Mouse (Mus musculus): ENCODE data around the gene Zbtb8os. TPM values are rescaled to one million over a fixed set of nuclear protein-coding genes. Genes with fewer than 3 reads are reported as not detected.
"Not testable (repeated sequence)": the region's sequence is repeated elsewhere in the genome, so short reads cannot be mapped to it uniquely, and the experiment has no call there.

Zbtb8os gene
- polyA plus RNA-seq, 1 experiment from 2014 or later = 38.0 TPM

DNA sequence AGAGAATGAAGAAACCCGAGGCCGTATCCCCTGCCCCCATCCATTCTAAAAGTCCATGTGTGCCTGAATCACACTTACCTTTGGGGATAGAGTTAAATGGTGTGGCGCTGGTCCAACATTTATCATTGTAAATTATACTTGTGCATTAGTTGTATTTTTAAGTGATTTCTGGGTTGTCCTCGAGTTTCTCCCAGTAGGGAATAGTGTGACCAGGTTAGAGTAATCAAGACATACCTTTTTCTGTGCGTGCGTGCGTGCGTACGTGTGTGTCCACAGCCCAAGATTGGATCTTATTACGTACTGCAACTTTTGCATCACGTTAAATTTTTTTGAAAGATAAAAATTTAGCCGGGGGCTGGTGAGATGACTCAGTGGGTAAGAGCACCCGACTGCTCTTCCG is 796 bp downstream of the Zbtb8os start:
- WGBS = 54% methylated on average over 14 of the region's 14 CpGs
- Histone ChIP-seq H3K27me3 (replicated peaks) (no peaks in the 10 kb centered on the region), H3K9me3 (no peaks in the 10 kb centered on the region), H3K4me3 (peak overlapping the region; percentile 96), H3K9ac (peak overlapping the region; percentile 65; the same call in 1 of the 2 replicates), H3K36me3 (peaks cover 16% of the 10 kb centered on the region), H3K4me2 (replicated peaks) (peak overlapping the region; percentile 86), H3K4me1 (peaks cover 33% of the 10 kb centered on the region), H3K27ac (peak overlapping the region; percentile 95)
- no peak for ATAC-seq (ENCODE audit: low FRiP score, low read depth)

- 94% methylated on average over 3 of the region's 3 CpGs for WGBS
- H3K27ac ChIP-seq = no peak overlapping the region
- H3K9me3 ChIP-seq = no peaks in the 10 kb centered on the region
- ATAC-seq (ENCODE audit: low FRiP score, low read depth) = no peak
- no peak overlapping the region for H3K4me2 ChIP-seq (replicated peaks)
- no peak overlapping the region for H3K9ac ChIP-seq
- H3K27me3 ChIP-seq (replicated peaks) = no peaks in the 10 kb centered on the region
- H3K4me3 ChIP-seq = no peak overlapping the region
- H3K36me3 ChIP-seq = peaks cover 26% of the 10 kb centered on the region
- H3K4me1 ChIP-seq = peaks cover 5% of the 10 kb centered on the region; the same call in 1 of the 2 replicates
Measured at GRCm38 (mm10) chr4:129339743-129340142, 4.2 kb downstream of the Zbtb8os start.

- WGBS = 90% methylated on average over 1 of the region's 1 CpGs
- no peak overlapping the region for H3K27ac ChIP-seq
Measured at GRCm38 (mm10) chr4:129341888-129342287, 6.4 kb downstream of the Zbtb8os start.

GRCm38 (mm10) chr4:129342705-129343104 is 7.2 kb downstream of the Zbtb8os start:
- Histone ChIP-seq H3K9ac (no peak overlapping the region), H3K36me3 (peaks cover 37% of the 10 kb centered on the region), H3K9me3 (no peaks in the 10 kb centered on the region), H3K27me3 (replicated peaks) (no peaks in the 10 kb centered on the region), H3K4me2 (replicated peaks) (no peak overlapping the region), H3K4me1 (no peaks in the 10 kb centered on the region), H3K4me3 (no peak overlapping the region), H3K27ac (no peak overlapping the region)
- no peak for ATAC-seq (ENCODE audit: low FRiP score, low read depth)
- WGBS = 85% methylated on average over 2 of the region's 2 CpGs

More at GRCm38 (mm10) chr4:129341888-129342287, 6.4 kb downstream of the Zbtb8os start:
- no peak overlapping the region for H3K9ac ChIP-seq
- no peak overlapping the region for H3K4me2 ChIP-seq (replicated peaks)
- H3K4me3 ChIP-seq = no peak overlapping the region
- no peaks in the 10 kb centered on the region for H3K4me1 ChIP-seq
- no peaks in the 10 kb centered on the region for H3K9me3 ChIP-seq
- peaks cover 37% of the 10 kb centered on the region for H3K36me3 ChIP-seq
- no peaks in the 10 kb centered on the region for H3K27me3 ChIP-seq (replicated peaks)
- no peak for ATAC-seq (ENCODE audit: low FRiP score, low read depth)

- Histone ChIP-seq H3K27ac (no peak overlapping the region), H3K4me3 (no peak overlapping the region), H3K9me3 (no peaks in the 10 kb centered on the region), H3K27me3 (replicated peaks) (no peaks in the 10 kb centered on the region), H3K4me1 (no peaks in the 10 kb centered on the region), H3K4me2 (replicated peaks) (no peak overlapping the region), H3K9ac (no peak overlapping the region), H3K36me3 (peaks cover 37% of the 10 kb centered on the region)
- WGBS = 89% methylated on average over 15 of the region's 15 CpGs
- ATAC-seq (ENCODE audit: low FRiP score, low read depth) = no peak
Measured at GRCm38 (mm10) chr4:129346481-129347154, 11.1 kb downstream of the Zbtb8os start.

DNA sequence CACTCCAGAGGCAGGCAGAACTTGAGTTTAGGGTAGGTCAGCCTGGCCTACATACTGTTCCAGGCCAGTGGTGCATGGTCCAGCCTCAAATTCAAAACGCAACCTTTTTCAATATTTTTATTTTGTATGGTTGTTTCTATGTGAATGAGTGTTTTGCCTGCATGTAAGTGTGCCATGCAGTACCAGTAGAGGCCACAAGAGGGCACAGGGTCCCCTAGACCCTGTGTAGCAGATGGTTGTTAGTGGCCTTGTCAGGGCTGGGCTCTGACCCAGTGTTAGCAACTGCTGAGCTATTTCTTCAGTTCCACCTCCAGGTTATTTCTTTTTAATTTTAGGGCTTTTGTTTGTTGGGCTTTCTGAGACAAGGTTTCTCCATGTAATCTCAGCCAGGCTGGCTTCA is 15.1 kb downstream of the Zbtb8os start:
- H3K4me2 ChIP-seq (replicated peaks) = no peak overlapping the region
- H3K9ac ChIP-seq = no peak overlapping the region
- 14% methylated on average over 1 of the region's 1 CpGs for WGBS
- ATAC-seq (ENCODE audit: low FRiP score, low read depth) = peak; percentile 53; the same call in 1 of the 2 replicates
- no peak overlapping the region for H3K27ac ChIP-seq
- H3K36me3 ChIP-seq = peaks cover 29% of the 10 kb centered on the region
- no peaks in the 10 kb centered on the region for H3K9me3 ChIP-seq
- H3K4me3 ChIP-seq = no peak overlapping the region
- no peaks in the 10 kb centered on the region for H3K27me3 ChIP-seq (replicated peaks)
- no peaks in the 10 kb centered on the region for H3K4me1 ChIP-seq

- H3K27me3 ChIP-seq (replicated peaks) = no peaks in the 10 kb centered on the region
- H3K4me2 ChIP-seq (replicated peaks) = no peak overlapping the region
Measured at GRCm38 (mm10) chr4:129351111-129351510, 15.6 kb downstream of the Zbtb8os start.

GRCm38 (mm10) chr4:129353176-129353575 is 17.7 kb downstream of the Zbtb8os start:
- Histone ChIP-seq H3K9me3 (no peaks in the 10 kb centered on the region), H3K27me3 (replicated peaks) (no peaks in the 10 kb centered on the region), H3K27ac (no peak overlapping the region), H3K36me3 (peaks cover 45% of the 10 kb centered on the region), H3K4me1 (no peaks in the 10 kb centered on the region), H3K9ac (no peak overlapping the region), H3K4me3 (no peak overlapping the region), H3K4me2 (replicated peaks) (no peak overlapping the region)
- WGBS = 91% methylated on average over 12 of the region's 12 CpGs
- ATAC-seq (ENCODE audit: low FRiP score, low read depth) = no peak

More at GRCm38 (mm10) chr4:129351111-129351510, 15.6 kb downstream of the Zbtb8os start:
- 76% methylated on average over 6 of the region's 6 CpGs for WGBS
- H3K4me3 ChIP-seq = no peak overlapping the region
- H3K9ac ChIP-seq = no peak overlapping the region; the same call in 1 of the 2 replicates
- H3K36me3 ChIP-seq = peaks cover 30% of the 10 kb centered on the region
- H3K9me3 ChIP-seq = no peaks in the 10 kb centered on the region
- H3K27ac ChIP-seq = no peak overlapping the region
- H3K4me1 ChIP-seq = no peaks in the 10 kb centered on the region
- ATAC-seq (ENCODE audit: low FRiP score, low read depth) = no peak; the same call in 1 of the 2 replicates

DNA sequence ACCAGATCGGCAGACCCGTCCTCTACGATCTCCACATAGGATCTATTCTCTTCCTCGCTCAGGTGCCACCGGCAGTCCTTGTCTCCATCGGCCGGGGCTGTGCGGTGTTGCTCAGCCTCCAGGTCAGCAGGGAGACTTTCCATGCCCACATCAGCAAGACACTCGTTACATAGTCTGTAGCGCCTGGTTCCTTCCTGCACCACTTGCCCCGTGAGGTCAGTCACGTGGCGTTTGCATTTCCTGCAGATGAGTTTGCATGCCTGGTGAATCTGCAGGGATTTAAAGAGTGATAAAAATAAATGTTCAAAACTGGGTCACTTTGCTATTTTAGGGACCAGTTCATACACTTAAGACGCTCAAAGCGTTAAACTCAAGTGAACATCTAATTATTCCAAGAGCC is 18.7 kb downstream of the Zbtb8os start:
- H3K4me2 ChIP-seq (replicated peaks) = no peak overlapping the region
- no peak for ATAC-seq (ENCODE audit: low FRiP score, low read depth)
- no peaks in the 10 kb centered on the region for H3K27me3 ChIP-seq (replicated peaks)
- no peak overlapping the region for H3K27ac ChIP-seq
- H3K4me1 ChIP-seq = no peaks in the 10 kb centered on the region
- H3K9ac ChIP-seq = no peak overlapping the region
- H3K9me3 ChIP-seq = no peaks in the 10 kb centered on the region
- H3K36me3 ChIP-seq = peaks cover 48% of the 10 kb centered on the region
- no peak overlapping the region for H3K4me3 ChIP-seq
- 85% methylated on average over 15 of the region's 15 CpGs for WGBS

- no peak overlapping the region for H3K9ac ChIP-seq
- WGBS = 89% methylated on average over 15 of the region's 15 CpGs
- no peak for ATAC-seq (ENCODE audit: low FRiP score, low read depth)
Measured at GRCm38 (mm10) chr4:129357613-129358163, 22.2 kb downstream of the Zbtb8os start.

DNA sequence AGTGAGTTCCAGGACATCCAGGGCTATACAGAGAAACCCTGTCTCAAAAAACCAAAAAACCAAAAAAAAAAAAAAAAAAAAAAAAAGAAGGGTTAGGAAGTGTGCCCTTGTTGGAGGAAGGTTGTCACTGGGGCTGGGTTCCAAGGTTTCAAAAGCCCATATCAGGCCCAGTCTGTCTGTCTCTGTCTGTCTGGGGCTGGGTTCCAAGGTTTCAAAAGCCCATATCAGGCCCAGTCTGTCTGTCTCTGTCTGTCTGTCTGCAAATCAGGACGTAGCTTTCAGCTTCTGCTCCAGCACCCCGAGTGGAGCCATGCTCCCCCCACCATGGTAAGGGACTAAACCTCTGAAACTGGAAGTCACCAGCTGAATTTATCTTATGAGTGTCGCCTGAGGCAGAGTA is 26.7 kb downstream of the Zbtb8os start:
- WGBS = 82% methylated on average over 3 of the region's 3 CpGs
- not testable (repeated sequence) for H3K27ac ChIP-seq; H3K4me1 ChIP-seq; H3K4me2 ChIP-seq (replicated peaks); H3K4me3 ChIP-seq; H3K27me3 ChIP-seq (replicated peaks); ATAC-seq (ENCODE audit: low FRiP score, low read depth); H3K9me3 ChIP-seq; H3K9ac ChIP-seq
- H3K36me3 ChIP-seq = peaks cover 34% of the 10 kb centered on the region

More at GRCm38 (mm10) chr4:129357613-129358163, 22.2 kb downstream of the Zbtb8os start:
- Histone ChIP-seq H3K4me2 (replicated peaks) (no peak overlapping the region), H3K36me3 (peaks cover 50% of the 10 kb centered on the region), H3K4me1 (no peaks in the 10 kb centered on the region), H3K4me3 (no peak overlapping the region), H3K9me3 (no peaks in the 10 kb centered on the region), H3K27me3 (replicated peaks) (no peaks in the 10 kb centered on the region), H3K27ac (no peak overlapping the region)

DNA sequence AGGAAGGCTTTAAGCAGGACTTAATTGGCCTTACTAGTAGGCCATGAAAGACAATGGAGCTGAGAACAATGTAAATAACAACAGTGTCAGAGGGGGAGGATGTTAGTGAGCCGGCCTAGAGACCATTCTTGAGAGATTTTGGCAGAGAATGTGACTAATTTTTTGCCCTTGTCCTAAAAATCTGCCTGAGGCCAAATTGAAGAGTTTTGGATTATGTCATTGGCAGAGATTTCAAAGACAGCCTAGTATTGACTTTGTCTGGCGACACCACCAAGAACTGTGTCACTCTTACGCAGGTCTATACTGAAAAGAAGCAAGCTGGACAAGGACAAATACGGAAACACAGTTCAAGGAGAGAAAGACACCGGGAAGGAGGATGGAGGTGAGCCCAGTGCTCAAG is 27.3 kb downstream of the Zbtb8os start:
- ATAC-seq (ENCODE audit: low FRiP score, low read depth) = no peak
- Histone ChIP-seq H3K9me3 (no peaks in the 10 kb centered on the region), H3K9ac (no peak overlapping the region), H3K4me3 (no peak overlapping the region), H3K4me2 (replicated peaks) (no peak overlapping the region), H3K4me1 (no peaks in the 10 kb centered on the region), H3K36me3 (peaks cover 31% of the 10 kb centered on the region), H3K27me3 (replicated peaks) (no peaks in the 10 kb centered on the region), H3K27ac (no peak overlapping the region)
- WGBS = 81% methylated on average over 5 of the region's 5 CpGs

- H3K9ac ChIP-seq = no peak overlapping the region
- 93% methylated on average over 9 of the region's 9 CpGs for WGBS
Measured at GRCm38 (mm10) chr4:129363463-129363862, 28.0 kb downstream of the Zbtb8os start.

More at GRCm38 (mm10) chr4:129363463-129363862, 28.0 kb downstream of the Zbtb8os start:
- H3K9me3 ChIP-seq = no peaks in the 10 kb centered on the region
- ATAC-seq (ENCODE audit: low FRiP score, low read depth) = no peak
- no peak overlapping the region for H3K27ac ChIP-seq
- H3K27me3 ChIP-seq (replicated peaks) = no peaks in the 10 kb centered on the region
- H3K4me1 ChIP-seq = no peaks in the 10 kb centered on the region
- H3K36me3 ChIP-seq = peaks cover 26% of the 10 kb centered on the region
- H3K4me2 ChIP-seq (replicated peaks) = no peak overlapping the region
- no peak overlapping the region for H3K4me3 ChIP-seq
